Mouse (Mus musculus): Measurements from ENCODE around the gene Cd2bp2.

The Cd2bp2 gene

GRCm38 (mm10) chr7:127142214-127142613 lies 53.6 kb downstream of the Cd2bp2 start:
- no peak for DNase-seq (ENCODE audit: low spot score)
